Mouse (Mus musculus) liver, embryonic 14.5 days (tissue): ENCODE data around the gene Plcb2. TPM values are rescaled to one million over a fixed set of nuclear protein-coding genes. Genes with fewer than 3 reads are reported as not detected.

Experiments
- ATAC-seq: fragments of 200-750 bp; cut with Nextera tagmentation; 2 replicates; pipeline ENCODE4 v1.8.0; 2017; ENCODE audit warnings: moderate number of reproducible peaks, mild to moderate bottlenecking, moderate library complexity; ENCODE audit not compliant: insufficient read depth
- DNase-seq, 3 experiments: peaks; one replicate each; pipeline ENCODE4 v3.0.0-alpha.2; 2012 to 2013; ENCODE audit warnings: low read depth in 3 of 3, low spot score in 3 of 3
- H3K27ac ChIP-seq: fragments of 300-500 bp; sonication (generic); 2 replicates; pipeline ENCODE4 v1.5.1; 2014; ENCODE audit warnings: moderate library complexity, mild to moderate bottlenecking, control low read depth, inconsistent platforms
- H3K27me3 ChIP-seq: fragments of 300-500 bp; sonication (generic); 2 replicates; pipeline ENCODE4 v1.6.1; 2014; ENCODE audit warnings: mild to moderate bottlenecking, low read length, moderate library complexity; ENCODE audit not compliant: control insufficient read depth, insufficient read depth
- H3K36me3 ChIP-seq: fragments of 300-500 bp; sonication (generic); replicated peaks from 2 replicates; pipeline ENCODE4 v1.6.1; 2014; ENCODE audit warnings: low read depth; ENCODE audit not compliant: control insufficient read depth, insufficient read depth
- H3K4me1 ChIP-seq, 2 experiments: fragments of 200-500 bp in 1 of 2; fragments of 300-500 bp in 1 of 2; sonication (generic) in 1 of 2; replicated peaks; 2 replicates each; pipeline ENCODE4 v1.6.1; 2012 to 2014; ENCODE audit warnings: antibody characterized with exemption in 1 of 2, inconsistent platforms in 1 of 2, low read length in 1 of 2; ENCODE audit not compliant: control insufficient read depth in 2 of 2, insufficient read depth in 2 of 2
- H3K4me2 ChIP-seq: fragments of 300-500 bp; sonication (generic); 2 replicates; pipeline ENCODE4 v1.6.1; 2014; ENCODE audit warnings: low read depth, mild to moderate bottlenecking, control low read depth, moderate library complexity
- H3K4me3 ChIP-seq, 2 experiments: fragments of 200-500 bp in 1 of 2; fragments of 300-500 bp in 1 of 2; sonication (generic) in 1 of 2; 2 replicates each; pipeline ENCODE4 v1.5.1; 2012 to 2014; ENCODE audit warnings: low read depth in 2 of 2, low read length in 2 of 2, mild to moderate bottlenecking in 2 of 2, control low read depth in 1 of 2, inconsistent platforms in 1 of 2, moderate library complexity in 1 of 2; ENCODE audit not compliant: insufficient read depth in 1 of 2
- H3K9ac ChIP-seq: fragments of 300-500 bp; sonication (generic); replicated peaks from 2 replicates; pipeline ENCODE4 v1.6.1; 2014; ENCODE audit warnings: mild to moderate bottlenecking, control low read depth, moderate library complexity
- H3K9me3 ChIP-seq: fragments of 300-500 bp; sonication (generic); 2 replicates; pipeline ENCODE4 v1.6.1; 2016; ENCODE audit warnings: low read length, mixed read lengths; ENCODE audit not compliant: control insufficient read depth
- CTCF ChIP-seq: IDR thresholded peaks from 2 replicates; pipeline ENCODE4 v1.5.1; 2016; ENCODE audit warnings: antibody characterized with exemption, low read depth, control low read depth
- EP300 ChIP-seq: IDR thresholded peaks from 2 replicates; pipeline ENCODE4 v1.6.1; 2016; ENCODE audit warnings: antibody characterized with exemption, low read depth
- WGBS: fragments of 180-500 bp; shearing (Covaris S2); extraction: QIAGEN DNeasy Blood & Tissue Kit; methylation state at CpG from one replicate; pipeline ENCODE4 v1.1.7; 2014; ENCODE audit not compliant: insufficient replicate concordance; 5-methylcytosine and 5-hydroxymethylcytosine counted together
- polyA plus RNA-seq, 2 experiments: library from polyadenylated mRNA; depleted of rRNA in 1 of 2; stranded (reverse) in 1 of 2; unstranded in 1 of 2; fragments of >200 nt; fragmentation: Nextera tagmentation in 1 of 2; extraction: Ambion mirVana in 1 of 2; gene quantifications; 2 replicates each; pipeline versions ENCODE4 v1.2.1 to v1.2.3; 2012 to 2014

The Plcb2 gene
- polyA plus RNA-seq, 2 experiments: 1.5 to 3.1 TPM

DNA sequence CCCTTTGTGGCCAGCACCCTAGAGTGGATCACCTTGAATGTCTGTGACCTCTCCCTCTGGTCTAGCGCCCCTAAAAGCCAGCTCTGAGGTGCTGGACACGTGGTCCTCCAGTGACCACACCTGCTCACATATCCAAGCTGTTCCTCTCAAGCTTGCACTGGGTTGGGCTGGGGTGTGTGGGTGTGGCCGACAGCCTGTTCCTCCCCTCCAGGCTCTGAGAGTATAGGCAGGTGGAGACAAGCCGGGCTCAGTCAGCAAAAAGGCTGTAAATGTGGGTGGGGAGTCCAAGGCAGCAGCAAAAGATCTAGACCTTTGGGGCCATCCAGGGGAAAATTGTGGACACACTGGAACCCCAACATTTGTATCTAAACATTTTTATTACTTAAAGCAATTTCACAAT lies 69.8 kb downstream of the Plcb2 start:
- Histone ChIP-seq H3K9me3 (no peaks in the 10 kb centered on the region), H3K4me1 (peaks cover 43 to 57% of the 10 kb centered on the region in 2 experiments), H3K36me3 (no peaks in the 10 kb centered on the region), H3K4me3 (peak overlapping the region in 1 of 2 experiments; percentile 45; a peak in 2 of 4 replicates), H3K9ac (peak overlapping the region; percentile 80), H3K4me2 (peak overlapping the region; percentile 74), H3K27ac (peak overlapping the region; percentile 100), H3K27me3 (no peaks in the 10 kb centered on the region)
- DNase-seq (peak; percentile 76 to 89 (median 80)), ATAC-seq (peak; percentile 82)
- TF ChIP-seq CTCF: 0 out of 2 replicates have a peak, but pooled peaks have one; percentile 14
- no peak for TF ChIP-seq EP300
- 17% methylated on average over 4 of the region's 4 CpGs for WGBS

Other genes with a start within 250 kb of the Plcb2 start
- 46.6 and 59.2 TPM in 2 replicates for gene Srp14, start 248.7 kb downstream of the Plcb2 start, polyA plus RNA-seq (2012; rRNA removed)
- gene Srp14, start 248.7 kb downstream of the Plcb2 start, polyA plus RNA-seq (2014; fragmentation: Nextera tagmentation; extraction: Ambion mirVana): 93.7 and 102 TPM in 2 replicates
- 0.82 and 0.87 TPM in 2 replicates for gene Bmf, start 178.8 kb downstream of the Plcb2 start, polyA plus RNA-seq (2012; rRNA removed)
- 0.69 and 0.70 TPM in 2 replicates for gene Bmf, start 178.8 kb downstream of the Plcb2 start, polyA plus RNA-seq (2014; fragmentation: Nextera tagmentation; extraction: Ambion mirVana)
- 26.0 and 33.6 TPM in 2 replicates for gene Bub1b, start 130.2 kb downstream of the Plcb2 start, polyA plus RNA-seq (2012; rRNA removed)
- 40.2 and 46.6 TPM in 2 replicates for gene Bub1b, start 130.2 kb downstream of the Plcb2 start, polyA plus RNA-seq (2014; fragmentation: Nextera tagmentation; extraction: Ambion mirVana)
- 0.48 and 0.60 TPM in 2 replicates for gene Pak6, start 65.1 kb downstream of the Plcb2 start, polyA plus RNA-seq (2012; rRNA removed)
- gene Pak6, start 65.1 kb downstream of the Plcb2 start, polyA plus RNA-seq (2014; fragmentation: Nextera tagmentation; extraction: Ambion mirVana): 0.17 and 0.68 TPM in 2 replicates
- gene Ankrd63, start 24.5 kb downstream of the Plcb2 start, polyA plus RNA-seq (2012; rRNA removed): 0.03 and 0.07 TPM in 2 replicates
- 0.03 TPM in 1 of 2 replicates, not detected in the other for gene Ankrd63, start 24.5 kb downstream of the Plcb2 start, polyA plus RNA-seq (2014; fragmentation: Nextera tagmentation; extraction: Ambion mirVana)
- 4.1 and 5.0 TPM in 2 replicates for gene Inafm2, start 17.3 kb upstream of the Plcb2 start, polyA plus RNA-seq (2012; rRNA removed)
- 18.3 and 22.8 TPM in 2 replicates for gene Inafm2, start 17.3 kb upstream of the Plcb2 start, polyA plus RNA-seq (2014; fragmentation: Nextera tagmentation; extraction: Ambion mirVana)
- 0.28 and 0.39 TPM in 2 replicates for gene Ccdc9b, start 34.2 kb upstream of the Plcb2 start, polyA plus RNA-seq (2012; rRNA removed)
- gene Ccdc9b, start 34.2 kb upstream of the Plcb2 start, polyA plus RNA-seq (2014; fragmentation: Nextera tagmentation; extraction: Ambion mirVana): 0.04 and 0.16 TPM in 2 replicates
- gene Phgr1, start 44.3 kb upstream of the Plcb2 start, polyA plus RNA-seq (2012; rRNA removed): not detected in 2 replicates
- gene Phgr1, start 44.3 kb upstream of the Plcb2 start, polyA plus RNA-seq (2014; fragmentation: Nextera tagmentation; extraction: Ambion mirVana): not detected in 2 replicates
- 0.21 and 0.40 TPM in 2 replicates for gene Disp2, start 51.3 kb upstream of the Plcb2 start, polyA plus RNA-seq (2012; rRNA removed)
- 0.25 and 0.27 TPM in 2 replicates for gene Disp2, start 51.3 kb upstream of the Plcb2 start, polyA plus RNA-seq (2014; fragmentation: Nextera tagmentation; extraction: Ambion mirVana)
- 22.9 and 50.8 TPM in 2 replicates for gene Knstrn, start 85.6 kb upstream of the Plcb2 start, polyA plus RNA-seq (2012; rRNA removed)
- gene Knstrn, start 85.6 kb upstream of the Plcb2 start, polyA plus RNA-seq (2014; fragmentation: Nextera tagmentation; extraction: Ambion mirVana): 84.7 and 88.1 TPM in 2 replicates
- 23.1 and 26.3 TPM in 2 replicates for gene Ivd, start 133.5 kb upstream of the Plcb2 start, polyA plus RNA-seq (2012; rRNA removed)
- gene Ivd, start 133.5 kb upstream of the Plcb2 start, polyA plus RNA-seq (2014; fragmentation: Nextera tagmentation; extraction: Ambion mirVana): 23.3 and 27.4 TPM in 2 replicates
- gene Bahd1, start 171.9 kb upstream of the Plcb2 start, polyA plus RNA-seq (2012; rRNA removed): 4.9 and 5.2 TPM in 2 replicates
- gene Bahd1, start 171.9 kb upstream of the Plcb2 start, polyA plus RNA-seq (2014; fragmentation: Nextera tagmentation; extraction: Ambion mirVana): 0.83 and 1.0 TPM in 2 replicates
- 3.6 and 3.7 TPM in 2 replicates for gene Chst14, start 198.1 kb upstream of the Plcb2 start, polyA plus RNA-seq (2012; rRNA removed)
- gene Chst14, start 198.1 kb upstream of the Plcb2 start, polyA plus RNA-seq (2014; fragmentation: Nextera tagmentation; extraction: Ambion mirVana): 4.2 and 4.3 TPM in 2 replicates